ENCODE assay signal across 11 mouse cellular contexts in genomic region chr4:129630944-129631343, GRCm38 (mm10). TPM values are rescaled to one million over a fixed set of nuclear protein-coding genes. Genes with fewer than 3 reads are reported as not detected.
DNase-seq lines count a peak whose midpoint lies in the region; ATAC-seq and TF ChIP-seq lines count a peak whose summit lies in the region.
"Had no signal": no experiment of that assay in that cellular context is flagged by ENCODE, and none has a peak within 500 bp of the region (broad histone marks: within the 10 kb centered on the region; RNA-seq: fewer than 3 reads in every experiment).

No protein-coding gene starts in this region.

- no peak for TF ChIP-seq CTCF in layer of hippocampus, adult 2 months (conservative IDR thresholded peaks at IDR 0.05)
- no peak for TF ChIP-seq CTCF in stomach, postnatal 0 days (IDR thresholded peaks at IDR 0.05; ENCODE audit: low read depth)

- no peaks in the 10 kb centered on the region for H3K4me1 ChIP-seq in stomach, postnatal 0 days (replicated peaks; ENCODE audit: control insufficient read depth, insufficient read depth)
- H3K4me1 ChIP-seq: hindbrain, embryonic 12.5 days had no signal

- H3K27ac ChIP-seq in layer of hippocampus, adult 2 months: peak overlapping the region; percentile 40; the same call in 1 of the 2 replicates
- no peak overlapping the region for H3K27ac ChIP-seq in stomach, postnatal 0 days (replicated peaks)
- H3K27ac ChIP-seq: hindbrain, embryonic 12.5 days had no signal

- H3K27me3 ChIP-seq in stomach, postnatal 0 days (ENCODE audit: control insufficient read depth, insufficient read depth, low read length): no peaks in the 10 kb centered on the region
- H3K27me3 ChIP-seq: hindbrain, embryonic 12.5 days had no signal

- no peak for TF ChIP-seq EP300 in stomach, postnatal 0 days (optimal IDR thresholded peaks at IDR 0.05)

- no peak overlapping the region for H3K9ac ChIP-seq in stomach, postnatal 0 days (ENCODE audit: low read length)
- H3K9ac ChIP-seq: hindbrain, embryonic 12.5 days had no signal

- H3K36me3 ChIP-seq in stomach, postnatal 0 days (ENCODE audit: control insufficient read depth, insufficient read depth, low read length): peaks cover 55% of the 10 kb centered on the region

- no peak overlapping the region for H3K4me2 ChIP-seq in stomach, postnatal 0 days (replicated peaks; ENCODE audit: low read depth)
- H3K4me2 ChIP-seq: heart, embryonic 11.5 days; hindbrain, embryonic 12.5 days had no signal

- DNase-seq in cerebellum, postnatal 10 days: peak; percentile 62 to 63
- DNase-seq in cerebellum, postnatal 4 days (ENCODE audit: low spot score in 2 of 2): no peak
- no peak for DNase-seq in layer of hippocampus, adult 2 months (ENCODE audit: low spot score in 2 of 2)
- no peak for DNase-seq in layer of hippocampus, postnatal 10 days (ENCODE audit: low spot score in 2 of 2)
- DNase-seq in adipocyte (ENCODE audit: low spot score): peak; percentile 49
- peak; percentile 49 to 53 for DNase-seq in cerebellum, postnatal 36 days
- DNase-seq in stomach, postnatal 0 days (ENCODE audit: low spot score): no peak
- DNase-seq: thymus, postnatal 14 days had no signal

- H3K4me3 ChIP-seq in layer of hippocampus, adult 2 months: no peak overlapping the region
- no peak overlapping the region for H3K4me3 ChIP-seq in stomach, postnatal 0 days (ENCODE audit: low read depth, low read length)
- H3K4me3 ChIP-seq: hindbrain, embryonic 12.5 days had no signal

- WGBS in stomach, postnatal 0 days: 70% methylated on average over 4 of the region's 4 CpGs

- no peak for ATAC-seq in stomach, postnatal 0 days (ENCODE audit: low FRiP score, low TSS enrichment)
- ATAC-seq: midbrain, embryonic 16.5 days had no signal

- H3K9me3 ChIP-seq in stomach, postnatal 0 days (ENCODE audit: control insufficient read depth, low read length): no peaks in the 10 kb centered on the region
- H3K9me3 ChIP-seq: hindbrain, embryonic 12.5 days had no signal

RNA-seq across cellular contexts. Expression of gene Ccdc28b, which starts 7.2 kb away (rescaled TPM):
- total RNA-seq in layer of hippocampus, adult 2 months (2021): 10 to 100 TPM; 70.2 to 81.0 TPM
- total RNA-seq in layer of hippocampus, postnatal 10 days (2021): 100 to 1,000 TPM; 123 to 140 TPM
- 34.2 and 40.2 TPM in 2 replicates for polyA plus RNA-seq in stomach, postnatal 0 days (2015; fragmentation: Nextera tagmentation; extraction: Ambion mirVana)

RNA-seq across cellular contexts. Expression of gene Txlna, which starts 9.9 kb away (rescaled TPM):
- total RNA-seq in layer of hippocampus, adult 2 months (2021): 10 to 100 TPM; 49.7 to 51.3 TPM
- 10 to 100 TPM; 41.4 to 46.8 TPM for total RNA-seq in layer of hippocampus, postnatal 10 days (2021)
- polyA plus RNA-seq in stomach, postnatal 0 days (2015; fragmentation: Nextera tagmentation; extraction: Ambion mirVana): 23.5 and 23.6 TPM in 2 replicates

RNA-seq across cellular contexts. Expression of gene Iqcc, which starts 12.0 kb away (rescaled TPM):
- total RNA-seq in layer of hippocampus, adult 2 months (2021): 10 to 100 TPM; 31.5 to 34.3 TPM
- 10 to 100 TPM; 27.5 to 27.6 TPM for total RNA-seq in layer of hippocampus, postnatal 10 days (2021)
- 15.8 and 16.1 TPM in 2 replicates for polyA plus RNA-seq in stomach, postnatal 0 days (2015; fragmentation: Nextera tagmentation; extraction: Ambion mirVana)

RNA-seq across cellular contexts. Expression of gene Dcdc2b, which starts 16.9 kb away (rescaled TPM):
- 1 to 10 TPM; 5.7 to 7.4 TPM for total RNA-seq in layer of hippocampus, adult 2 months (2021)
- 1 to 10 TPM; 3.1 to 5.3 TPM for total RNA-seq in layer of hippocampus, postnatal 10 days (2021)
- 0.65 and 0.75 TPM in 2 replicates for polyA plus RNA-seq in stomach, postnatal 0 days (2015; fragmentation: Nextera tagmentation; extraction: Ambion mirVana)

RNA-seq across cellular contexts. Expression of gene Tmem234, which starts 30.5 kb away (rescaled TPM):
- total RNA-seq in layer of hippocampus, adult 2 months (2021): 10 to 100 TPM; 83.1 to 86.2 TPM
- 10 to 100 TPM; 95.6 to 99.1 TPM for total RNA-seq in layer of hippocampus, postnatal 10 days (2021)
- polyA plus RNA-seq in stomach, postnatal 0 days (2015; fragmentation: Nextera tagmentation; extraction: Ambion mirVana): 168 and 169 TPM in 2 replicates

Comparison
In these comparisons a context has a peak if more than half of its experiments do, and no peak if none do; other contexts are left out.
1. DNase-seq: peak in cerebellum, postnatal 10 days (2 of 2), adipocyte (single experiment) and cerebellum, postnatal 36 days (2 of 2); none in cerebellum, postnatal 4 days (0 of 2), layer of hippocampus, adult 2 months (0 of 2), layer of hippocampus, postnatal 10 days (0 of 2) and stomach, postnatal 0 days (single experiment).